Mouse (Mus musculus): ENCODE measurements around the gene Wfdc1. TPM values are rescaled to one million over a fixed set of nuclear protein-coding genes. Genes with fewer than 3 reads are reported as not detected.

Gene Wfdc1
- polyA plus RNA-seq, 1 experiment from 2014 or later = 0.36 TPM

- H3K9ac ChIP-seq (ENCODE audit: low read depth, low read length) = no peak overlapping the region
- no peak overlapping the region for H3K27ac ChIP-seq (ENCODE audit: low read depth, low read length)
- no peak overlapping the region for H3K4me3 ChIP-seq (ENCODE audit: low read depth, low read length)
- peaks cover 47% of the 10 kb centered on the region for H3K27me3 ChIP-seq (replicated peaks; ENCODE audit: control insufficient read depth, insufficient read depth, low read length)
- ATAC-seq (replicated peaks; ENCODE audit: low FRiP score) (no peak), DNase-seq (ENCODE audit: low spot score) (no peak)
- H3K4me2 ChIP-seq = no peak overlapping the region
- H3K9me3 ChIP-seq (ENCODE audit: control insufficient read depth, low read length) = no peaks in the 10 kb centered on the region
- H3K36me3 ChIP-seq (ENCODE audit: control insufficient read depth, insufficient read depth, low read length) = no peaks in the 10 kb centered on the region
- 70% methylated on average over 7 of the region's 7 CpGs for WGBS
- no peaks in the 10 kb centered on the region for H3K4me1 ChIP-seq (replicated peaks; ENCODE audit: control insufficient read depth, insufficient read depth, low read length)
Measured at GRCm38 (mm10) chr8:119702965-119703364, 36.8 kb downstream of the Wfdc1 start.

DNA sequence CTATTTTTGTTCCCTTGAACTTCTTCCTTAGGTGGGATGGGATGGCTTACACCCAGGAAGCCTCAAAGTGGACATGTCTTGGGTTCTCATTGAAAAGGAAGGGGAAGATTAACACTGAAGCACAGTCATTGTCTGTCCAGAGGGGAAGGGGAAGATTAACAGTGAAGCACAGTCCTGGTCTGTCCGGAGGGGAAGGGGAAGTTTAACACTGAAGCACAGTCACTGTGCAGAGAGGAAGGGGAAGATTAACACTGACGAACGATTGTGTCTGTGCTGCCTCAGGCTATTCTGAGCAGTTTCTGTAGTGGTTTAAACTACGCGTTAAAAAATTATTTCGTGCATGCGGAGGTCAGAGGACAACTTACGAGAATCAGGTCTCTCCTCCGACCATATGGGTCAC, 41.0 kb downstream of the Wfdc1 start:
- DNase-seq (ENCODE audit: low spot score) (no peak), ATAC-seq (replicated peaks; ENCODE audit: low FRiP score) (no peak)
- no peak overlapping the region for H3K4me3 ChIP-seq (ENCODE audit: low read depth, low read length)
- no peak overlapping the region for H3K9ac ChIP-seq (ENCODE audit: low read depth, low read length)
- no peak overlapping the region for H3K27ac ChIP-seq (ENCODE audit: low read depth, low read length)
- H3K4me2 ChIP-seq = no peak overlapping the region
- peaks cover 7% of the 10 kb centered on the region for H3K27me3 ChIP-seq (replicated peaks; ENCODE audit: control insufficient read depth, insufficient read depth, low read length)
- H3K9me3 ChIP-seq (ENCODE audit: control insufficient read depth, low read length) = no peaks in the 10 kb centered on the region
- no peaks in the 10 kb centered on the region for H3K36me3 ChIP-seq (ENCODE audit: control insufficient read depth, insufficient read depth, low read length)
- 83% methylated on average over 9 of the region's 9 CpGs for whole genome bisulfite sequencing
- H3K4me1 ChIP-seq (replicated peaks; ENCODE audit: control insufficient read depth, insufficient read depth, low read length) = no peaks in the 10 kb centered on the region

DNA sequence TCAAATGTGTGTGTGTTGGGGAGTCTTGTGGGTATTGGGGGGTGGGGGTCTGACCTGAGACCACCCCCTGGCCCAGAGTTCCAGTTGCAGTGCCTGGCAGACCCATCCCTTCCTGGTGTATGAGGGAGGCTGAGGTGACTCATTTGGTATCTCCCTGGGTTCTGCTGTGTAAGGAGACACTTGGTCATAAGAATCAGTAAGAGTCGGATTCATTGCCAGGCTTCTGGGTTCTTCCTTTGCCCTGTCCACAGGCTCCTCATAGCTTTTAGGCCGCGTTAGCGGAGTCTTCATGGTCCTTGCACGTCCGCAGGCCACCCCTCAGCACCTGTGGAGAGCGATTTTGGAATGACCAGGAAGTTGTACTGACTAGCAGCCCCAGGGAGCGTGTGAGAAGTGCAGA, 42.3 kb downstream of the Wfdc1 start:
- Histone ChIP-seq H3K9ac (ENCODE audit: low read depth, low read length) (no peak overlapping the region), H3K27ac (ENCODE audit: low read depth, low read length) (no peak overlapping the region), H3K9me3 (ENCODE audit: control insufficient read depth, low read length) (no peaks in the 10 kb centered on the region), H3K4me2 (no peak overlapping the region), H3K36me3 (ENCODE audit: control insufficient read depth, insufficient read depth, low read length) (no peaks in the 10 kb centered on the region), H3K4me3 (ENCODE audit: low read depth, low read length) (no peak overlapping the region), H3K4me1 (replicated peaks; ENCODE audit: control insufficient read depth, insufficient read depth, low read length) (no peaks in the 10 kb centered on the region), H3K27me3 (replicated peaks; ENCODE audit: control insufficient read depth, insufficient read depth, low read length) (peaks cover 2% of the 10 kb centered on the region; the same call in 1 of the 2 replicates)
- WGBS = 83% methylated on average over 8 of the region's 8 CpGs
- ATAC-seq (replicated peaks; ENCODE audit: low FRiP score) (no peak), DNase-seq (ENCODE audit: low spot score) (no peak)

DNA sequence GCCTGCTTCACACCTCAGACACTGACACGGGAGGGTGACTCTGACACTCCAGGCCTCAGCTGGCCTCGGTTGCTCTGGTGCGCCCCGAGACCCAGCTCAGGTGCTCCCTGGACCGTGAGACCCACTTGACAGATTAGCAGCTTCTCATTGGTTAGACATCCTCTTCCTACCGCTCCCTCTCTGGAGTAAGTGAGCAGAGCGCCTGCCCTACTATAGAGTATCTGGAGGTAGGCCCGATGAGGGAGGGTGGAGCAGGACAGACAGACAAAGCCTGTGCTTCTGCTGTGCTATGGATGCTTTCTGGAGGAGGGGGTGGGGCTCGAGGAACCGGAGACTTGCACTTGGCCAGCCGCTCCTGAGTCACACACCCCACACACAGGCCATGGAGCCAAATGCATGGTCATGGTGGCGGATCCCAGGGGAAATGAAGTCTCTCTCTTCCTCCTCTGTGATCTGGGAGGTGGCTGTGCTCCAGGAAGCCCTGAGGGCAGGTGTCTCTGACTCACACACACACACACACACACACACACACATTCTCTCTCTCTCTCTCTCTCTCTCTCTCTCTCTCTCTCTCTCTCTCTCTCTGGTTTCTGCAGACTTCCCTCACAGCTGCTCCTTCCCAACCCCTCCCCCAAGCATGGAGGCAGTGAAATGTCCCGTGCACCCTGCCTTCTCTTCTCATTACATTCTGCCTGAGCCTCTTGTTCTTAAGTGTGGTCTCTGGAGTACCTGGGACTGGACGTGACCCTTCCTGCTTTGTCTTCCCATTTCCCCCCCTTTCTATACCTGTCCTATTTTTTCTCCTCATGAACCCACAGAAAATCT, 42.9 kb downstream of the Wfdc1 start:
- Histone ChIP-seq H3K27ac (ENCODE audit: low read depth, low read length) (no peak overlapping the region), H3K36me3 (ENCODE audit: control insufficient read depth, insufficient read depth, low read length) (no peaks in the 10 kb centered on the region), H3K4me1 (replicated peaks; ENCODE audit: control insufficient read depth, insufficient read depth, low read length) (no peaks in the 10 kb centered on the region), H3K9me3 (ENCODE audit: control insufficient read depth, low read length) (no peaks in the 10 kb centered on the region), H3K9ac (ENCODE audit: low read depth, low read length) (no peak overlapping the region), H3K4me2 (no peak overlapping the region), H3K4me3 (ENCODE audit: low read depth, low read length) (no peak overlapping the region), H3K27me3 (replicated peaks; ENCODE audit: control insufficient read depth, insufficient read depth, low read length) (peaks cover 2% of the 10 kb centered on the region)
- DNase-seq (ENCODE audit: low spot score) (no peak), ATAC-seq (replicated peaks; ENCODE audit: low FRiP score) (no peak; the same call in 1 of the 2 replicates)
- WGBS = 68% methylated on average over 14 of the region's 14 CpGs

GRCm38 (mm10) chr8:119709703-119710093, 43.5 kb downstream of the Wfdc1 start:
- Histone ChIP-seq H3K9ac (ENCODE audit: low read depth, low read length) (no peak overlapping the region), H3K27me3 (replicated peaks; ENCODE audit: control insufficient read depth, insufficient read depth, low read length) (peaks cover 2% of the 10 kb centered on the region), H3K4me2 (no peak overlapping the region), H3K9me3 (ENCODE audit: control insufficient read depth, low read length) (no peaks in the 10 kb centered on the region), H3K27ac (ENCODE audit: low read depth, low read length) (no peak overlapping the region), H3K36me3 (ENCODE audit: control insufficient read depth, insufficient read depth, low read length) (no peaks in the 10 kb centered on the region), H3K4me1 (replicated peaks; ENCODE audit: control insufficient read depth, insufficient read depth, low read length) (no peaks in the 10 kb centered on the region), H3K4me3 (ENCODE audit: low read depth, low read length) (no peak overlapping the region)
- 71% methylated on average over 11 of the region's 11 CpGs for WGBS
- DNase-seq (ENCODE audit: low spot score) = no peak
- ATAC-seq (replicated peaks; ENCODE audit: low FRiP score) = no peak

- ATAC-seq (replicated peaks; ENCODE audit: low FRiP score) = no peak
- no peak for DNase-seq (ENCODE audit: low spot score)
- Histone ChIP-seq H3K4me3 (ENCODE audit: low read depth, low read length) (no peak overlapping the region), H3K4me1 (replicated peaks; ENCODE audit: control insufficient read depth, insufficient read depth, low read length) (peaks cover under 1% of the 10 kb centered on the region; the same call in 1 of the 2 replicates), H3K27ac (ENCODE audit: low read depth, low read length) (no peak overlapping the region), H3K9ac (ENCODE audit: low read depth, low read length) (no peak overlapping the region), H3K36me3 (ENCODE audit: control insufficient read depth, insufficient read depth, low read length) (no peaks in the 10 kb centered on the region), H3K4me2 (no peak overlapping the region), H3K9me3 (ENCODE audit: control insufficient read depth, low read length) (no peaks in the 10 kb centered on the region), H3K27me3 (replicated peaks; ENCODE audit: control insufficient read depth, insufficient read depth, low read length) (no peaks in the 10 kb centered on the region; the same call in 1 of the 2 replicates)
- 60% methylated on average over 6 of the region's 6 CpGs for WGBS
Measured at GRCm38 (mm10) chr8:119712226-119712625, 46.1 kb downstream of the Wfdc1 start.

DNA sequence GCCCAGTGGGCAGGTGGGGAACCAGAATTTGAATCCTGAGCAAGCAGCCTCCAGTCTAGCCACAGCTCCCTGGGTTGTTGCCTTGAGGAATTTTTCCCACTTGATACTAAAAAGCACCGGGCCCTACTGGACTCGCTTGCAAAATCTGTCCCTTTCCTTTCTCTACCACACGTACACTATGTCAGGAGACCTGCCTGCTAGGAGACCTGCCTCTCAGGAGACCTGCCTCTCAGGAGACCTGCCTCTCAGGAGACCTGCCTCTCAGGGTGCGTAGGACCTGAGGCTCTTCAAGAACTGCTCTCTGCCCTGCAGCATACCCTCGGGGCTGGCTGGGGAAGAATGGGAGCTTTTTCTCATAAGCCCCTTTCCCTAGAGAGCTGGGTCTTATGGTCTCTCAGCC, 47.3 kb downstream of the Wfdc1 start:
- H3K36me3 ChIP-seq (ENCODE audit: control insufficient read depth, insufficient read depth, low read length) = no peaks in the 10 kb centered on the region
- H3K4me2 ChIP-seq = no peak overlapping the region
- H3K4me1 ChIP-seq (replicated peaks; ENCODE audit: control insufficient read depth, insufficient read depth, low read length) = peaks cover 2% of the 10 kb centered on the region; the same call in 1 of the 2 replicates
- WGBS = 78% methylated on average over 5 of the region's 5 CpGs
- H3K4me3 ChIP-seq (ENCODE audit: low read depth, low read length) = no peak overlapping the region
- no peaks in the 10 kb centered on the region for H3K9me3 ChIP-seq (ENCODE audit: control insufficient read depth, low read length)
- no peak overlapping the region for H3K9ac ChIP-seq (ENCODE audit: low read depth, low read length)
- DNase-seq (ENCODE audit: low spot score) (no peak), ATAC-seq (replicated peaks; ENCODE audit: low FRiP score) (no peak)
- H3K27me3 ChIP-seq (replicated peaks; ENCODE audit: control insufficient read depth, insufficient read depth, low read length) = no peaks in the 10 kb centered on the region; the same call in 1 of the 2 replicates
- no peak overlapping the region for H3K27ac ChIP-seq (ENCODE audit: low read depth, low read length)

DNA sequence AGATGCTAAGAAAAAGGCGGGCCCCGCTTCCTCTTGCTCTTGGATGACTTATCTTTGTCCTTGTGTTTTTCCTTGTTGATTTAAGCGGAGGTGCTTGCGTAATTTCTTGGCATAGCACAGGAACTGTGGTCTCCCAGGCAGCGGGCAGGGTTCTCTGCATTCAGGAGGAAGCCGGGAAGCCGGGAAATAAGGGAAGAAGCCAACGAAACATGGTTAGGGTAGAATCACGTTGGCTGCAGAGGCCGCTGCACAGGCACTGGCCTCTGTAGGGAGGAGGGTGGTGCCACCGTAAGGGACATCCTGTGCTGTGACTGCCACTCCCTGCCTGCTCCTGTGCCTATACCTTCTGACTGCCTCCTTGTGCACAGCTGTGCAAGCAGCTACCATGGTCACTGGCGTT, 49.1 kb downstream of the Wfdc1 start:
- WGBS = 53% methylated on average over 12 of the region's 12 CpGs
- no peaks in the 10 kb centered on the region for H3K36me3 ChIP-seq (ENCODE audit: control insufficient read depth, insufficient read depth, low read length)
- no peak overlapping the region for H3K4me2 ChIP-seq
- peaks cover 2% of the 10 kb centered on the region; the same call in 1 of the 2 replicates for H3K4me1 ChIP-seq (replicated peaks; ENCODE audit: control insufficient read depth, insufficient read depth, low read length)
- no peaks in the 10 kb centered on the region; the same call in none of the 2 replicates for H3K27me3 ChIP-seq (replicated peaks; ENCODE audit: control insufficient read depth, insufficient read depth, low read length)
- H3K9ac ChIP-seq (ENCODE audit: low read depth, low read length) = no peak overlapping the region
- DNase-seq (ENCODE audit: low spot score) = no peak
- no peaks in the 10 kb centered on the region for H3K9me3 ChIP-seq (ENCODE audit: control insufficient read depth, low read length)
- H3K27ac ChIP-seq (ENCODE audit: low read depth, low read length) = no peak overlapping the region
- no peak overlapping the region for H3K4me3 ChIP-seq (ENCODE audit: low read depth, low read length)
- no peak for ATAC-seq (replicated peaks; ENCODE audit: low FRiP score)

- Histone ChIP-seq H3K9ac (ENCODE audit: low read depth, low read length) (no peak overlapping the region), H3K4me1 (replicated peaks; ENCODE audit: control insufficient read depth, insufficient read depth, low read length) (peaks cover 2% of the 10 kb centered on the region; the same call in 1 of the 2 replicates), H3K4me2 (no peak overlapping the region), H3K9me3 (ENCODE audit: control insufficient read depth, low read length) (no peaks in the 10 kb centered on the region), H3K4me3 (ENCODE audit: low read depth, low read length) (no peak overlapping the region), H3K27me3 (replicated peaks; ENCODE audit: control insufficient read depth, insufficient read depth, low read length) (no peaks in the 10 kb centered on the region; the same call in none of the 2 replicates), H3K27ac (ENCODE audit: low read depth, low read length) (no peak overlapping the region), H3K36me3 (ENCODE audit: control insufficient read depth, insufficient read depth, low read length) (no peaks in the 10 kb centered on the region)
- ATAC-seq (replicated peaks; ENCODE audit: low FRiP score) = no peak
- DNase-seq (ENCODE audit: low spot score) = no peak
Measured at GRCm38 (mm10) chr8:119716730-119717299, 50.6 kb downstream of the Wfdc1 start.

Data from liver, embryonic 11.5 days (tissue).